Mouse (Mus musculus) CH12.LX (cell line): ENCODE results near the gene Mgat5b. TPM values are rescaled to one million over a fixed set of nuclear protein-coding genes. Genes with fewer than 3 reads are reported as not detected.

Experiments used
- DNase-seq: peaks from one replicate; pipeline ENCODE4 v3.0.0-alpha.2; 2013; ENCODE audit errors: extremely low read depth
- H3K27ac ChIP-seq: 2 replicates; pipeline ENCODE4 v1.5.1; 2012; ENCODE audit warnings: low read depth, mild to moderate bottlenecking, control low read depth, moderate library complexity; ENCODE audit not compliant: insufficient read depth
- H3K27me3 ChIP-seq: replicated peaks from 2 replicates; pipeline ENCODE3; 2012; ENCODE audit warnings: inconsistent platforms
- H3K36me3 ChIP-seq, 2 experiments: replicated peaks in 1 of 2; 2 replicates each; pipeline versions ENCODE3 to v1.6.1; 2012; ENCODE audit warnings: inconsistent platforms in 1 of 2, low read length in 1 of 2, mild to moderate bottlenecking in 1 of 2, mixed read lengths in 1 of 2, moderate library complexity in 1 of 2; ENCODE audit not compliant: control insufficient read depth in 1 of 2, insufficient read depth in 1 of 2
- H3K4me1 ChIP-seq, 2 experiments: 2 replicates each; pipeline ENCODE4 v1.6.1; 2012; ENCODE audit warnings: inconsistent platforms in 1 of 2, moderate library complexity in 1 of 2; ENCODE audit not compliant: insufficient read depth in 2 of 2, control insufficient read depth in 1 of 2
- H3K4me2 ChIP-seq: 2 replicates; pipeline ENCODE4 v1.6.1; 2012; ENCODE audit warnings: low read depth, mild to moderate bottlenecking, control low read depth; ENCODE audit not compliant: poor library complexity, insufficient read depth, severe bottlenecking
- H3K4me3 ChIP-seq, 3 experiments: fragments of 150-350 bp in 1 of 3; sonication (generic) in 1 of 3; replicated peaks in 1 of 3; 2 replicates each; pipeline versions ENCODE3 to v1.5.1; 2011 to 2012; ENCODE audit warnings: low read depth in 2 of 3, low read length in 2 of 3, mild to moderate bottlenecking in 2 of 3, moderate library complexity in 2 of 3, control low read depth in 1 of 3, improper control_type of control experiment in 1 of 3, inconsistent platforms in 1 of 3, mixed read lengths in 1 of 3; ENCODE audit not compliant: poor library complexity in 1 of 3
- H3K79me2 ChIP-seq: replicated peaks from 2 replicates; pipeline ENCODE4 v1.6.1; 2012; ENCODE audit warnings: mild to moderate bottlenecking, moderate library complexity; ENCODE audit not compliant: control insufficient read depth, poor library complexity, insufficient read depth, severe bottlenecking; ENCODE audit errors: extremely low read depth
- H3K9ac ChIP-seq: 2 replicates; pipeline ENCODE4 v1.6.1; 2012; ENCODE audit warnings: low read depth, mild to moderate bottlenecking, control low read depth, moderate library complexity; ENCODE audit not compliant: insufficient read depth
- H3K9me3 ChIP-seq: replicated peaks from 2 replicates; pipeline ENCODE3; 2012; ENCODE audit warnings: low read length, inconsistent platforms, mixed read lengths
- BHLHE40 ChIP-seq: IDR thresholded peaks from 2 replicates; pipeline ENCODE4 v1.6.1; 2011; ENCODE audit warnings: mild to moderate bottlenecking, low read depth, low read length, improper control_type of control experiment
- CHD1 ChIP-seq: IDR thresholded peaks from 2 replicates; pipeline ENCODE4 v1.6.1; 2012; ENCODE audit warnings: low read depth, low read length, improper control_type of control experiment, inconsistent platforms
- CHD2 ChIP-seq: IDR thresholded peaks from 2 replicates; pipeline ENCODE4 v1.6.1; 2011; ENCODE audit warnings: low read length, improper control_type of control experiment
- CTCF ChIP-seq, 2 experiments: IDR thresholded peaks in 1 of 2; conservative IDR thresholded peaks in 1 of 2; 2 replicates each; pipeline ENCODE4 v1.5.1; 2011 to 2012; ENCODE audit warnings: low read depth in 2 of 2, low read length in 2 of 2, improper control_type of control experiment in 1 of 2, inconsistent platforms in 1 of 2, mild to moderate bottlenecking in 1 of 2, moderate library complexity in 1 of 2
- EP300 ChIP-seq: IDR thresholded peaks from 2 replicates; pipeline ENCODE4 v1.6.1; 2011; ENCODE audit warnings: low read length, improper control_type of control experiment
- ETS1 ChIP-seq: conservative IDR thresholded peaks from 2 replicates; pipeline ENCODE4 v1.6.1; 2012; ENCODE audit warnings: low read depth, mild to moderate bottlenecking, inconsistent platforms, low read length, improper control_type of control experiment, moderate library complexity
- GABPA ChIP-seq: IDR thresholded peaks from 2 replicates; pipeline ENCODE4 v1.6.1; 2012; ENCODE audit warnings: low read depth, low read length, improper control_type of control experiment, inconsistent platforms; ENCODE audit not compliant: insufficient replicate concordance
- HCFC1 ChIP-seq: IDR thresholded peaks from 2 replicates; pipeline ENCODE4 v1.6.1; 2012; ENCODE audit warnings: low read depth, mild to moderate bottlenecking, inconsistent platforms, low read length, improper control_type of control experiment
- IRF4 ChIP-seq: IDR thresholded peaks from 2 replicates; pipeline ENCODE4 v1.6.1; 2014; ENCODE audit warnings: low read depth, mild to moderate bottlenecking, inconsistent platforms, low read length, improper control_type of control experiment
- JUN ChIP-seq: IDR thresholded peaks from 2 replicates; pipeline ENCODE4 v1.6.1; 2011; ENCODE audit warnings: low read depth, mild to moderate bottlenecking, low read length, improper control_type of control experiment, moderate library complexity; ENCODE audit not compliant: insufficient read depth
- JUND ChIP-seq: conservative IDR thresholded peaks from 2 replicates; pipeline ENCODE4 v1.6.1; 2011; ENCODE audit warnings: low read depth, low read length, improper control_type of control experiment
- KAT2A ChIP-seq: IDR thresholded peaks from 2 replicates; pipeline ENCODE4 v1.6.1; 2012; ENCODE audit warnings: low read length, improper control_type of control experiment, inconsistent platforms; ENCODE audit not compliant: insufficient replicate concordance
- MAX ChIP-seq: IDR thresholded peaks from 2 replicates; pipeline ENCODE4 v1.6.1; 2011; ENCODE audit warnings: low read length, improper control_type of control experiment
- MAZ ChIP-seq: IDR thresholded peaks from 2 replicates; pipeline ENCODE4 v1.6.1; 2012; ENCODE audit warnings: low read depth, mild to moderate bottlenecking, inconsistent platforms, low read length, improper control_type of control experiment, moderate library complexity
- MXI1 ChIP-seq: IDR thresholded peaks from 2 replicates; pipeline ENCODE4 v1.6.1; 2011; ENCODE audit warnings: mild to moderate bottlenecking, low read depth, low read length, improper control_type of control experiment
- MYC ChIP-seq: IDR thresholded peaks from 2 replicates; pipeline ENCODE4 v1.6.1; 2011; ENCODE audit warnings: low read depth, mild to moderate bottlenecking, improper control_type of control experiment, low read length
- NELFE ChIP-seq: IDR thresholded peaks from 2 replicates; pipeline ENCODE4 v1.6.1; 2011; ENCODE audit warnings: low read depth, low read length, improper control_type of control experiment
- POLR2A ChIP-seq: IDR thresholded peaks from 2 replicates; pipeline ENCODE4 v1.6.1; 2011; ENCODE audit warnings: low read depth, mild to moderate bottlenecking, improper control_type of control experiment, low read length
- POLR2AphosphoS2 ChIP-seq: IDR thresholded peaks from 2 replicates; pipeline ENCODE4 v1.6.1; 2011; ENCODE audit warnings: low read depth, low read length, improper control_type of control experiment
- RAD21 ChIP-seq: IDR thresholded peaks from 2 replicates; pipeline ENCODE4 v1.6.1; 2011; ENCODE audit warnings: low read depth, mild to moderate bottlenecking, low read length, improper control_type of control experiment, moderate library complexity
- SMC3 ChIP-seq: IDR thresholded peaks from 2 replicates; pipeline ENCODE4 v1.6.1; 2011; ENCODE audit warnings: low read depth, low read length, improper control_type of control experiment
- USF1 ChIP-seq: IDR thresholded peaks from 2 replicates; pipeline ENCODE4 v1.6.1; 2014; ENCODE audit warnings: low read depth, mild to moderate bottlenecking, inconsistent platforms, low read length, improper control_type of control experiment
- ZC3H11A ChIP-seq: IDR thresholded peaks from 2 replicates; pipeline ENCODE4 v1.6.1; 2012; ENCODE audit warnings: low read depth, mild to moderate bottlenecking, inconsistent platforms, low read length, improper control_type of control experiment
- ZMIZ1 ChIP-seq: IDR thresholded peaks from 2 replicates; pipeline ENCODE4 v1.6.1; 2012; ENCODE audit warnings: low read depth, mild to moderate bottlenecking, inconsistent platforms, low read length, improper control_type of control experiment
- dilution Hi-C: fragments of 300-500 bp; cut with MboI; formaldehyde crosslinking; loops from 2 replicates; pipeline ENCODE4 v1.14.3; 2020; ENCODE audit warnings: low sequenced_read_pairs; ENCODE audit not compliant: extremely low pct_unique_long_range_greater_than_20kb, extremely low pct_ligation_motif_present
- in situ Hi-C: fragments of 300-500 bp; cut with MboI; formaldehyde crosslinking; loops from 3 replicates; pipeline ENCODE4 v1.14.3; 2019; ENCODE audit warnings: low sequenced_read_pairs, low pct_ligation_motif_present, low pct_unique_long_range_greater_than_20kb, mixed read lengths
- polyA plus RNA-seq: library from polyadenylated mRNA; unstranded; fragments of >175 nt; gene quantifications from 2 replicates; pipeline ENCODE4 v1.2.1, GENCODE M21; 2012; ENCODE audit warnings: low read depth; ENCODE audit not compliant: insufficient read length
- total RNA-seq, 2 experiments: library from RNA; depleted of rRNA; stranded (reverse); fragments of 300-350 nt in 1 of 2; fragments of >200 nt in 1 of 2; gene quantifications; 2 replicates each; pipeline ENCODE4 v1.2.3; 2012 to 2014

Mgat5b gene
- total RNA-seq (2012; rRNA removed), result not detected in 2 replicates
- not detected in 2 replicates for total RNA-seq (2014; rRNA removed)
- polyA plus RNA-seq, result not detected in 2 replicates

DNA sequence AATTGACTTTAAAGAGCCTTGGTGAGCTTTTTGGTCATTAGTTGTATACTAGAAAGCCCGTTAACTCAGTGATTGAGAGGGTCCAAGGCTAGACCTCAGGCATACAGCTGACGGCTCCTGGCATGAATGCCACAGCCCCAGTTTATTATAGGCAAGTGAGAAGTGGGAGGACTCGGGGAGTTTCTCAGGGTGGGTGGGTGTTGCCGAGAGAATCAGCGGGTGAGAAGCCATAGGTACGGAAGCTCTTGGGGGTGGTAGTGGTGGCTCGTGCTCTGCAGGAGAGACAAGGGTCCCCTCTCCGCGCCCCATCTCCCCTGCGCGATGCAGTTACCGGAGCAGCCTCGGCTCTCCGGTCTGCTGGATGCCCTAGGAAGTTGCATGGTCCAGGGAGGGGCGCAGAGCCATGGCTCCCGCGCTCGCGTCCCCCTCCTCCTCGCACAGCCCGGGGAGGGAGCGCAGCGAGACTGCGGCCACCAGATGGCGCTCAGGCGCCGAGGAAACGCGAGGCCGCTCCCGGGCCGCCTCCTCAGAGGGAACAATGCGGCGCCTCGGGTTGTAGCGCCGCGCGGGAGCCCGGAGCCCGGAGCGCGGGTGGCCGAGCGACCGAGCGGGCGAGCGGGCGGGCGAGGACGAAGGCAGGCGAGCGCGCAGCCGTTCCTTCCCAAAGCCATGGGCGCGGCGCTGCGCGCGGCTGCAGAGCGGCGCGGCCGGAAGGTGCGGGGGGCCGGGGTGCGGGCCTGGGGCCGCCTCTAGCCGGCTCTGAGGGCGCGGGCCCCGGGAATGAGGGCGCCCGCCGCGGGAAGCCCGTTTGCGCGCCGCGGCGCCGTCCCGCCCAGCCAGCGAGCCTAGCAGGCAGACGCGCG is at the start of gene Mgat5b:
Gene Mgat5b (plus strand): TSS at position 541 of the 863 bp plus-strand sequence.
- no peak for DNase-seq
- no peak within 1 kb of the TSS for H3K4me3 ChIP-seq

DNA sequence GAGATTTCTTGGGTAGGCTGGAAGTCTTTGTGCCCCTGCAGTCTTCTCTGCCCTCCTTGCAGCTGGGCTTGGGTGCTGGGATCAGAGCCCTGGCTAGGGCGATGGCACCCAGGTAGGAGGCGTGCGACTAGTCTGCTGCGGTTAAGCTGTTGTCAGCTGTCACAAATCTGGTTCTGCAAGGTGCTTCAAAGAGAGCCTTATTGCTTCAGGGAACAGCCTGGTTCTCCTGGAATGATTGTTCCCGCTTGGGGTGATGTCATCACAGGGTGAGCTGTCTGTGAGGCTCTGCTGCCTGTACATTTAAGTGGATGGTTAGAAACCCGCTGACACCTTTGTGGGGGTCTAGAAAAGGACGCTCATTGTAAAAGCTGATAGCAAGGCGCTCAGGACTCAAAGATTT is 49.4 kb upstream of the Mgat5b start:
- H3K4me3 ChIP-seq, result no peak overlapping the region

More for the DNA sequence above, at the start of gene Mgat5b:
- H3K9ac ChIP-seq, result no peak within 1 kb of the TSS
- no peak for TF ChIP-seq ZMIZ1
- no peak for TF ChIP-seq MXI1
- no peak for TF ChIP-seq MYC
- peak; percentile 33 for TF ChIP-seq RAD21
- TF ChIP-seq KAT2A, result no peak
- no peak for TF ChIP-seq EP300
- no peak for TF ChIP-seq JUN
- TF ChIP-seq ETS1, result no peak
- TF ChIP-seq CTCF (conservative IDR thresholded peaks at IDR 0.05 in 1 of 2, IDR thresholded peaks at IDR 0.05 in 1 of 2; ENCODE audit: low read depth in 2 of 2, low read length in 2 of 2), result peak in 1 of 2 experiments; percentile 57; a peak in 2 of 4 replicates
- TF ChIP-seq ZC3H11A, result no peak
- TF ChIP-seq CHD2, result no peak
- no peak for TF ChIP-seq NELFE
- no peak for TF ChIP-seq BHLHE40
- no peak for TF ChIP-seq CHD1
- TF ChIP-seq JUND, result no peak
- TF ChIP-seq GABPA, result no peak
- TF ChIP-seq SMC3, result peak; percentile 55
- TF ChIP-seq, all 38 proteins: peak for 3
- Histone ChIP-seq H3K4me1 (no peaks in the 10 kb centered on the region), H3K27ac (no peak within 1 kb of the TSS), H3K27me3 (peaks cover 75% of the 10 kb centered on the region), H3K79me2 (no peaks in the 10 kb centered on the region), H3K9me3 (peaks cover 19% of the 10 kb centered on the region), H3K36me3 (no peaks in the 10 kb centered on the region), H3K4me2 (no peak within 1 kb of the TSS)
- in situ Hi-C loops, result no loop called here
- dilution Hi-C loops, result no loop called here

More for the DNA sequence above, 49.4 kb upstream of the Mgat5b start:
- Histone ChIP-seq H3K79me2 (no peaks in the 10 kb centered on the region), H3K9ac (no peak overlapping the region), H3K27ac (peak overlapping the region; percentile 7; the same call in 1 of the 2 replicates), H3K9me3 (no peaks in the 10 kb centered on the region), H3K36me3 (peaks cover 46 to 64% of the 10 kb centered on the region in 2 experiments), H3K4me2 (no peak overlapping the region), H3K4me1 (peaks cover 16 to 70% of the 10 kb centered on the region in 2 experiments), H3K27me3 (no peaks in the 10 kb centered on the region)
- in situ Hi-C loops, result no loop called here
- no peak for DNase-seq
- TF ChIP-seq KAT2A, result no peak
- no peak for TF ChIP-seq MYC
- no peak for TF ChIP-seq CHD1
- no peak for TF ChIP-seq NELFE
- TF ChIP-seq POLR2AphosphoS2, result no peak
- TF ChIP-seq MAX, result no peak
- TF ChIP-seq EP300, result no peak
- no peak for TF ChIP-seq MAZ
- TF ChIP-seq RAD21, result no peak
- TF ChIP-seq HCFC1, result no peak
- no peak for TF ChIP-seq CHD2
- TF ChIP-seq POLR2A, result no peak
- no peak for TF ChIP-seq IRF4
- no peak for TF ChIP-seq CTCF (conservative IDR thresholded peaks at IDR 0.05 in 1 of 2, IDR thresholded peaks at IDR 0.05 in 1 of 2; ENCODE audit: low read depth in 2 of 2, low read length in 2 of 2)
- TF ChIP-seq JUND, result no peak
- no peak for TF ChIP-seq USF1
- no peak for TF ChIP-seq JUN
- dilution Hi-C loops, result no loop called here
